Mouse (Mus musculus) layer of hippocampus, adult 2 months (tissue): Measurements from ENCODE around the gene Epha10. TPM values are rescaled to one million over a fixed set of nuclear protein-coding genes. Genes with fewer than 3 reads are reported as not detected.

ENCODE experiments used
- DNase-seq, 2 experiments: peaks; one replicate each; pipeline ENCODE4 v3.0.0; 2022; ENCODE audit warnings: low spot score in 2 of 2
- H3K27ac ChIP-seq: fragments of 200-600 bp; 2 replicates; pipeline ENCODE4 v1.8.1; 2022
- H3K4me3 ChIP-seq: fragments of 200-600 bp; 2 replicates; pipeline ENCODE4 v1.8.1; 2022; ENCODE audit warnings: mild to moderate bottlenecking
- CTCF ChIP-seq: fragments of 200-600 bp; conservative IDR thresholded peaks from 2 replicates; pipeline ENCODE4 v1.8.1; 2022; ENCODE audit warnings: antibody characterized with exemption, mild to moderate bottlenecking, moderate library complexity
- total RNA-seq, 2 experiments: library from RNA; stranded (reverse); gene quantifications; 2 replicates each; pipeline ENCODE4 v1.2.3; 2021

The Epha10 gene
- total RNA-seq, 2 experiments from 2014 or later = 42.5 to 51.3 TPM

GRCm38 (mm10) chr4:124861283-124862188 lies 19.2 kb upstream of the Epha10 start, which contains the start of gene Maneal:
Gene Maneal (minus strand): TSS chr4:124862171.
- H3K27ac ChIP-seq = peak within 1 kb of the TSS; percentile 95
- no peak for DNase-seq
- peak within 1 kb of the TSS; percentile 77 for H3K4me3 ChIP-seq
- no peak for TF ChIP-seq CTCF

GRCm38 (mm10) chr4:124872719-124873118 lies 8.0 kb upstream of the Epha10 start:
- TF ChIP-seq CTCF = peak; percentile 67
- Histone ChIP-seq H3K4me3 (no peak overlapping the region), H3K27ac (no peak overlapping the region)
- DNase-seq = no peak

- H3K4me3 ChIP-seq = peak overlapping the region; percentile 72
- DNase-seq = peak; percentile 79 to 86
- H3K27ac ChIP-seq = peak overlapping the region; percentile 58; the same call in 1 of the 2 replicates
- no peak for TF ChIP-seq CTCF
These were observed 726 bp downstream of the Epha10 start for GRCm38 (mm10) chr4:124881341-124881908.

- H3K4me3 ChIP-seq = peak overlapping the region; percentile 72
- no peak for TF ChIP-seq CTCF
- H3K27ac ChIP-seq = peak overlapping the region; percentile 34; the same call in 1 of the 2 replicates
- no peak for DNase-seq
These were observed 1.5 kb downstream of the Epha10 start for GRCm38 (mm10) chr4:124882151-124882729.

- TF ChIP-seq CTCF = no peak
These were observed 8.0 kb downstream of the Epha10 start for GRCm38 (mm10) chr4:124888702-124889101.

GRCm38 (mm10) chr4:124889935-124890334 lies 9.2 kb downstream of the Epha10 start:
- peak in 1 of 2 experiments; percentile 37 for DNase-seq
- H3K27ac ChIP-seq = peak overlapping the region; percentile 46; the same call in 1 of the 2 replicates
- H3K4me3 ChIP-seq = no peak overlapping the region
- no peak for TF ChIP-seq CTCF

More at GRCm38 (mm10) chr4:124888702-124889101, 8.0 kb downstream of the Epha10 start:
- Histone ChIP-seq H3K27ac (no peak overlapping the region), H3K4me3 (no peak overlapping the region)
- DNase-seq = no peak

GRCm38 (mm10) chr4:124890831-124891230 lies 10.1 kb downstream of the Epha10 start:
- Histone ChIP-seq H3K27ac (peak overlapping the region; percentile 84), H3K4me3 (no peak overlapping the region)
- TF ChIP-seq CTCF = no peak
- DNase-seq = peak; percentile 58 to 72

GRCm38 (mm10) chr4:124893769-124894168 lies 13.1 kb downstream of the Epha10 start:
- peak overlapping the region; percentile 89; the same call in 1 of the 2 replicates for H3K27ac ChIP-seq
- DNase-seq = no peak
- no peak for TF ChIP-seq CTCF
- no peak overlapping the region; the same call in 1 of the 2 replicates for H3K4me3 ChIP-seq

- 0 out of 2 replicates have a peak, but pooled peaks have one; percentile 3 for TF ChIP-seq CTCF
- peak overlapping the region; percentile 89 for H3K27ac ChIP-seq
- peak in 1 of 2 experiments; percentile 50 for DNase-seq
- peak overlapping the region; percentile 54 for H3K4me3 ChIP-seq
These were observed 14.1 kb downstream of the Epha10 start for GRCm38 (mm10) chr4:124894508-124895428.

GRCm38 (mm10) chr4:124898428-124898827 lies 17.7 kb downstream of the Epha10 start:
- no peak for TF ChIP-seq CTCF

GRCm38 (mm10) chr4:124899906-124900305 lies 19.2 kb downstream of the Epha10 start:
- H3K4me3 ChIP-seq = no peak overlapping the region
- no peak for DNase-seq
- no peak overlapping the region for H3K27ac ChIP-seq
- no peak for TF ChIP-seq CTCF

More at GRCm38 (mm10) chr4:124898428-124898827, 17.7 kb downstream of the Epha10 start:
- Histone ChIP-seq H3K4me3 (no peak overlapping the region), H3K27ac (no peak overlapping the region)
- no peak for DNase-seq

- no peak overlapping the region for H3K27ac ChIP-seq
- TF ChIP-seq CTCF = peak; percentile 62
- DNase-seq = no peak
- H3K4me3 ChIP-seq = no peak overlapping the region
These were observed 24.7 kb downstream of the Epha10 start for GRCm38 (mm10) chr4:124905417-124905816.
